Mouse (Mus musculus) granulocyte monocyte progenitor cell, adult 5-6 weeks (primary cell): ENCODE measurements at regions not wholly inside any gene's neighbourhood (a gene's known extent, or its start where the extent isn't known, plus 50 kb on each side); places are given as distances from the start of the nearest gene placed in this dataset.
A peak's percentile ranks its signal among the peaks of the same experiment; 100 is the strongest.
"Not testable (repeated sequence)": the region's sequence is repeated elsewhere in the genome, so short reads cannot be mapped to it uniquely, and the experiment has no call there.

Experiments used
- ATAC-seq: replicated peaks from 2 replicates; pipeline ENCODE4 v1.8.0; 2016; ENCODE audit warnings: mild to moderate bottlenecking, moderate TSS enrichment, inconsistent platforms; ENCODE audit not compliant: poor library complexity, severe bottlenecking

DNA sequence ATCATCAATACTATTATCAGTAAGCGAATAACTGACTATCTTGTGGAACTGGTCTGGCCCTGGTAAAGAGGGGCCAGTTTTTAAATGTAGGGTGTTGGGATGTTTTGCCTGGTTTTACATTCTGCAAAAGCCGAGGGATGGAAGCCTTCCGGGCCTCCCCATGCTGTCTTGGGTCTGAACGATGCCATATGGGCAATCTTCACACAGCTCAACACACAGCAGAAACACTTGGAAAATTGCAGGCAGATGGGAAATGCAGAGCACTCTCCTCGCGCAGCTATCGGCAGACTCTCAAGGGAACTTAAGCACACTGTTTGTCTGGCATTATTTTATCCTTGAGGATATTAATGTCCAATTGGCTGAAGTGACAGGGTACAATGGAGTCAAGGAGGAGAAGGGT lies 129.3 kb upstream of the Lnx1 start:
- ATAC-seq, result no peak

DNA sequence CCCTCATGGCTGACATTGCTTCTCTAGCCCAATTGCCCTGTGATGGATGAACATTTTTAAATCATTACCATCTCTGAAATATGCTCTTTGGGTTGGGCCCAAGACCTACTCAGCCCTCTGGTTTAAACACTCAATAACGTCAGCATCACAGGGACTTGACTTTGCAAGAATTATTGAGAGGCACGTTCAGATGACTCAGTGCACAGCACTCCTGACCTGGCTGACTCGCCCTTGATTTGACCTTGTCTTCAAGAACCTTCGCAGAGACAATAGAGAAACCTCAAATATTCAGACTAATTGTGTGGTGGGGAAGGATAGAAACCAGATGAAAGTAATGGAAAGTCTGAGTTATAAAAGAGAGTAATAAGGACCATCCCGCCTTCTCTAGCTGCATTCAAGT lies 127.9 kb upstream of the Lnx1 start:
- ATAC-seq, result no peak

DNA sequence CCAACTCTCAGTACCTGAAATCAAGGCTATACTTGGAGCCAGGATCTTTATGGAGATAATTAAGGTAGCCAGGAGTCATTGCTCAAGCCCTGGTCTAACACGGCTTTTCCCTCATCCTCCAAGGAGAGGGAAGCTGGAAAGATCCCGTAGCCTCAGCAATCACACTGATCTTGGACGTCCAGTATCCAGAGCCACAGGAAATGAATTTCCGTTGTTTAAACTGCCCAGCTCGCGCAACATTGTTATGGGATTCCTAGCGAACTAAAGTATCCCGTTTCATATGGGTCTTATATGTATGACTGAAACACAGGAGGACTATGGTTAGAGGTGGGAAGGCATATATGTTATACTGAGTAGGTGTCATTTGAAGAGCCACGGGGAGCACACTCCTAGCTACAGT lies 126.3 kb upstream of the Lnx1 start:
- ATAC-seq, result no peak

DNA sequence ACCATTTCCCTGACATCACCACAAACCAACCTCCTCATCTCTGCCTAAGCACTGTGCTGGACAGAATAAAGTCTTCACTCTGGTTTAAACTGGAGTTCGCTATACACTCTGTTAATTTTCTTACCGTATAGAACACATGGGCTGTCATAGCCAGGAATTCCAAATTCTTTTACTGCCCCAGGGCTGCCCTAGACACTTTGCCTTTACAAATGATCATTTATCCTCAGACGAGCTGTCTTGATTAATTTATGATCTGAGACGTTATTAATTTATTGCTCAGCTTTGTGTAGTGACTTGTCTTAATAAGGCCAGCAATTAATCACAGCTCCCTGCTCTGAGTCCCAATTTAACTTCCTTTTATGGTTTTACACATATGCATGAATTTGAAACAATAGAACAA lies 125.2 kb upstream of the Lnx1 start:
- ATAC-seq, result no peak

DNA sequence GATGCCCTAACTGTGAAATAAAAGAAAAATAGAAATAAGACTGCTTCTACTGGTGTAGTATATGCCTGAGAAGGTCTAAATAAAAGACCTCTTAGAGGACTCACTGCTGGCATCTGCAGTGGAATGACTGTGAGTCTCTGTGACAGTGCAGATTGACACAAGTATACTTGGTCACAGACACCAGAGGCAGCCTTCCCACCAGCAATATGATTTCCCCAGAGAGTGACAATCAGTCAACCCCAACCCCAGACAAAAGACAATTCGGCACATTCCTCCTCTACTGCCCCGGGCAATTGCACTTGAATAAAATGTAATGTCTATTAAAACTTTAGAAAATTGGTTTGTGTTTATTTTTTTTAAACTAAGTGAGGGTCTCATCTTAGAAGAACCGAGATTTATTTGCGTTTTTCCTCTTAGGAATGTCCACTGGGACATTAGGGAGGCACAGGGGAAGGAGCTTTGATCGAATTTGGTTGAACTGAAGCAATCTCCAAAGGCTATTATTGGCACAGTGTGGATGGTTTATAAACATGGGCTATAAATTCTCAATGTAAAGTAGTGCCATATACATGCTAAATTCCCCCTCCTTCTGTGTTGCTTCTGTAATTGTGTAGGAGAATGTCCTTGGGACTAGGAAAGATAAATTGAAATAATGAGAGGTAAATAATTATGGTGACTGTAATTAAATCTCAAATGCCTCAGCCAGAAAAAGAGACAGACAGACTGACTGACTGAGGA lies 123.0 kb upstream of the Lnx1 start:
- no peak for ATAC-seq

DNA sequence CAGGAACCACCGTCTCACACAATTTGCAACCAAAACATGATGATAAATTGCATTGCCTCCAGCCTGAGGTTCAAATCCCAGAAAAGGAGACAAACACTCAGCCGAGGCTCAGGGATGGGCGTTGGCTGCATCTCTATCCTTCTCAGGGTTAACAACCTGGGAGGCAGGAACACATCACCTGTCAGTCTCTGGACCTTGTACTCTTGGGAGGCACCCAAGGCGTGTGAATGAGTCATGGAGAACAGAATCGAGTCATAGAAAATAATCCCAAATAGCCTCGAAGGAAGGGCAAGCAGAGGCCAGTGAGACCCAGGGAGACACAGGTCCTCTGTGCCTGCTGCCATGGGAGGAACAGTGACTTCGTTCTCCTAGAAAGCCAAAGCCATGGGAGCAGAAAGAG lies 121.0 kb upstream of the Lnx1 start:
- ATAC-seq, result no peak

DNA sequence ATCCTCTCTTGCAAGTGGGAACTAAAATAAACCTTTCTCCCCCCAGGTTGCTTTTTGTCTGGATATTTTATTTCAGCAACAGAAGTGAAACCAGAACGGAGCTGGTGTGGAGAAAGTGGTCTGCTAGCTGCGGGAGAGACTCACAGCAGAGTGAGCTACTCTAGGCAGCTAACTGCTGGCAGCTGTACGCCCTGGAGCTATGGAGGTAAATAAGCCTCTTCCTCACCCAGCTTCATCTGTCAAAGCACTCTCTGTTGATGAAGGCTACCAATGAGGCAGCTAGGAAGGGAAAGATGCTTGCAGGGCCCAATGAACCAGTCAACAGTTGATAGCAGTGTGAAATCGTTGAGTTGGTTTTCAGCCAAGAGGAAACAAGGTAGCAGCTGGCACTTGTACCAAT lies 119.3 kb upstream of the Lnx1 start:
- no peak for ATAC-seq

DNA sequence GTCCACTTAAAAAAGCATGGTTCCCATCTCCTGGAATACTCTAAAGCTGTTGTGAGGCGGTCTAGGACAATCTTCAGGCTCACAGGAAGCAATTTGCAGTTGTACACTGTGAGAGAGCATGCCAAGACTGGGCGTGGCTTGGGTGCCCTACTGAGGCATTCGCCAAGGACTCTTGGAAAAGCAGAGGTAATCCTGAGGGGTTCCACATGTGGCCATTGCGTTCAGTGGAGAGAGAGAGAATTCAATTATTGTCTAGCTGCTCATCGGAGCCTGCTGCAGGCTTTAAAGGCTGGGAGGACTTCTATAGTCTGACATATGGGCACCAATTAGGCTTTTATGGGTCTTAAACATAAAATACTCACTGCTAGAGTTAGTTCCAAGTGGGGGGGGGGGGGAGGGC lies 113.8 kb upstream of the Lnx1 start:
- no peak for ATAC-seq

DNA sequence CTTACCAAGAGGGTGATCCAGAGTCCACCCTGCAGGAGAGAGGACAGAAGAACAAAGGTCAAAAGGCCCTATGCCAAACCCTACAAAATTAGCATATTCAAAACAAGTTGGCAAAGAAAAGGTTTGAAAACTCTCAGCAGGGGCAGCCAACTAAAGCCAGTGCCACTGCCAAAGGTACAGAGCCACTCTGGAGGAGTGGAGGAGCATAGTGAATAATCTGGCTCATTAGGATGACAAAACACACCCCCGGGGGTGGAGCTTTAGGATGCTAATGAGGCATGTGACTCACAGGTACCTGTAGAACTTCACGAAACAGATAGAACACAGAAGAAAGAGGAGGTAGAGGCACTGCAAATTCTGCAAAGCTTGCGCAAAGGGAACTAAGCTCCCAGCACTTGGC lies 110.7 kb upstream of the Lnx1 start:
- ATAC-seq, result no peak

DNA sequence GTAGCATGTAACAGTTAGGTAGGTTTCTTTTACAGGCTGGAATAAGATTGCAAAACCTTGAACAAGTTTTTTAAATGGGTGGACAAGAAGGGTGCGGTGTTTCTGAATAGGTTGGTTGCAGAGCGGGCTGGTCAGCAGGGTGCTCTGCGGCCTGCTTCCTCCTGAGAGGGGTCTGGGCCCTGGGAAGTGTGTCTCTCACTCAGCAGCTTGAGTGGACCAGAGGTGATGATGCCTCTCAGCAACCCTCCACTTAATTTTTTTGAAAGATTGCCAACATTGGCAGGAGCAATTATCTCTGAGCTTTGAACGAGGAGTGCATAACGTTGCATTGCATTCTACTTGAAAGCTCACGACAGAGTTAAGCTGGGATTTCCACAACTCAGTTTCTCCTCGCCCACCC lies 108.3 kb upstream of the Lnx1 start:
- ATAC-seq, result no peak

DNA sequence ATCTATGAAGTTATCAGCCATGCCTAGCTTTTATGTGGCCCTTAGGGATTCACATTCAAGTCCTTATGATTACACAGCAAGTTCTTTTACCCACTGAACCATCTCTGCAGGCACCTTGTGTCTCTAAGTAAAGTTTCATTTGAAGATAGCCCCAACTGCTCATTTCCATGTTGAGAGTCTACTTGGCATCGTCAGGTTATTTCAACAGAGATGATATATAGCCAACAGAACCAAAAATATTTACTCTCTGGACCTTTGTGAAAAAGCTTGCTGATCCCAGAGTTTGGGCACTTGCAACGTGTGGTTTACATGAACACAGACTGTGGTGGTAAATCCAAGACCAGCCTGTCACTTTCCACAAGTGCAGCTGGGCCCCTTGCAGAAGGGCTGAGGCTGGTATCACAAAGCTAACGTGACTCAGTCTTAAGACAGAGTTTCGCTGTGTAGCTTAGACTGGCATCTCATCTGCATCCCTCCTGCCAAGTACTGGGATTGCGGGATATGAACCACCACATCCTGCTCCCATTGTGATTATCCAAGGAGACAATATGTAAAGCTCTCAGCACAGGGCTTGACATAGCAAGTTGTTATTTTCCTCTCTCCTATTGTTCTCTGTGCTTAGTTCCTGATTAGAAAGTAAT lies 105.0 kb upstream of the Lnx1 start:
- no peak for ATAC-seq

DNA sequence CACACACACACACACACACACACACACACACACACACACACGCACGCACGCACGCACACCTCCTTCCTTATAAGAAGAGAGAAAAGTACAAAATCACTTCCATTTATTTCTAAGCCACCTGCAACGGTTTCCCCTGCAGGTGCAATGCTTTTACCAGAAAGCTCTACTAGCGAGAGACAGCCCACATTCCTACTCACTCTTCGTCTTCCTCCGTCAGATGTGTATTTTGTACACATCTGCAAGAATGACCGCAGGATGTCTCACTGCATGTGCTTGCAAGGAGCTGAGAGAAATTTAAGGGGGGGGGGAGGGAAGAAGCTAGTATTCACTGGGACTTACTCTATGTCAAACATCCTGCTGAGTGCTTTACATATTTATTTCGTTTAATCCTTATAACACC lies 99.2 kb upstream of the Lnx1 start:
- ATAC-seq, result no peak

DNA sequence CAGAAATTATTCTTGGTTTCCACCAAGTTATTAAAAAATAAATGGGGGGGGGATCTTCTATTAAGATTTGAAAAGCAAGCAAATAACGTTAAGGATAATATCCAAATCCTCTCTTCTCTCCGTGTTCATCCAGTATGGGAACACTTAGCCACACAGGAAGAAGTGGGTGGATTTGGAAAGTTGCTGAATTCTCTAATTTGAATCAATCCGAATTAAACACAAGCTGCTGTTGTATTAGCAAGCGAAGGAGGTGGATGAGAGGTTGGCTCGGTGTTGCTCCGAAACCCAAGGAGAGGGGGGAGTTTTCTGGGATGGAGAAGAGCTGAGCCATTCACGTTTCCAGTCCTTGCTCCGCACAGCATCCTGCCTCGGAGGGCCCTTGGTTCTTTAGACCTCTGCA lies 97.6 kb upstream of the Lnx1 start:
- ATAC-seq, result no peak

DNA sequence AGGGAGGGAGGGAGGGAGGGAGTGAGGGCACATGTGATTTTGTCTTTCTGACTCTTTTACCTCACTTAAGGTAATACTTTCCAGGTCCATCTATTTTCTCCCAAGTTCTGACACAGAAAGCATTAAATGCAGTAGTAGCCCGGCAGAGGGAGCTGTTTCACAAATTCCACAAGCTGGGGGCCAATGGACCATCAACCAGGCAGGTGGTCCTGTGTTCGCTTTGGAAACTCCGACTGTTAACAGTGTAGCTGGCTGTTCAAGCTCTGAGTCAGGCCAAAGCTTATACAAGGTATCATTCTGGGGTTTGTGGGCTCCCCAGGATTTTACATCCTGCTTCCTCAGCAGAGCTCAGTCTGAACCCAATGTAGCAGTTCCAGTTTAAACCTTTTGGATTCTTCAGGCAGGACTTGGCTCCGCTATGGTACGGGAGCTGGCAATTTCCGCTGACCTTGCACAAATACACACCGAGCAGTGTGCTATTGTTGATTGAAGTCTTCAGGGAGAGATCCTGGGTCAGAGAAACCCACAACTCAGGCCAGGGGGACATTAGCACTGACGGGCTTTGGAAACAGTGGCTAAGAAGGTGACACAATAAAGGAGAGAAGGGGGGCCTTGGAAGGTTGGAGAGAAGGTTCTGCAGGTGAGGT lies 93.8 kb upstream of the Lnx1 start:
- peak; percentile 27; the same call in 1 of the 2 replicates for ATAC-seq

DNA sequence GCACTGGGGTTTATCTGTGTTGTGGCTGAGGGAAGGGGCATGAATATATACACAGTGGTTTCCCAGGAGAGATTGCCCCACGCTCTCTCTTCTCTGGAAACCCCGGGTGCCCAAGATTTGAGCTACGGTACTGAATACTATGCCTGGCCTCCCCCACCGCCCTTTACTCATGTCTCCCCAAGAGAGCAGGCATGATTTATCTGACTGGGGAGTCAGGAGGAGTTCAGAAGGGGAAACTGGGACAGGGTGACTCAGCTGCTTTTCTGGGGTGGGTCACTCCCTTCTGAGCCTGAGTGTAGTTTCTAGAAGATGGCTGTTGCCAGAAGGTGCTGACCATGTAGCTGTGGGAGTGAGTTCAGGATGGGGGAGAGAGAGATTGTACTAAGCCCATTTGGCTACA lies 92.0 kb upstream of the Lnx1 start:
- ATAC-seq, result no peak

DNA sequence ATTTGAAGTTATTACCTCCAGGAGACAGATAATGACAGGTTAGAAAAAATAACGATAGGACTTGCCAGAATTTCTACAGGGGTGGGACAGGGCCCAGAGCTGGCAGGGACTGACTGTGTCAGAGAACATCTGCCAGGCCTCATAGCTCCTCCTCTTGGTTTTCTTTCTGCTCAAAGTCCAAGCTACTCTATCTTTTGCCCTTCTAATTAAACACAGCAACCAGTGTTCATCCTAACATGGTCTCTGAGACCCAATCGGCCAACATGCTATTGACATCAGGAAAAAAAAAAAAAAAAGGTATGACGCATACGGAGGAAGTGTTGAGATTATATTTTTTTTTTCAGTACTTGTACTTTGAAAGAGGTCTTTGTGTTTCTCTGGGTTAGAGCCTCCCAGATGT lies 90.7 kb upstream of the Lnx1 start:
- no peak for ATAC-seq

DNA sequence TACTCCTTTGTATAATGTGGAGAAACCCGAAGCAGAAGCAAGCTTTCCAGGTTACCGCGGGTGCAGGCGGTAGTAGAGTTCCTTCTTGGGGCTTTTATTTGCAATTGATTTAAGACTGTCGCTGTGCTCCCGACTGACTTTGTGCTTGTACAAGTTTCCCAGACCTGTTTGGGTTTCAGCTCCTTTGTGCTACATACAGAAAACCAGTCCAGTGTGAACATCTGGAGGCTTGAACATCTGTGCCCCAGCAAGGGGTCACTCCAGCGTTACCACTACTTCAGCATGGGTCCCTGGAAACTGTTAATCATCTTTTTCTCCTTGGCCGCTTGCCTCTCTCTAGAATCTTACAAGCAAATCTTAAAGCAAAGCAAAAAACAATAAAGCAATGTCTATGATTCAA lies 90.2 kb upstream of the Lnx1 start:
- no peak for ATAC-seq

DNA sequence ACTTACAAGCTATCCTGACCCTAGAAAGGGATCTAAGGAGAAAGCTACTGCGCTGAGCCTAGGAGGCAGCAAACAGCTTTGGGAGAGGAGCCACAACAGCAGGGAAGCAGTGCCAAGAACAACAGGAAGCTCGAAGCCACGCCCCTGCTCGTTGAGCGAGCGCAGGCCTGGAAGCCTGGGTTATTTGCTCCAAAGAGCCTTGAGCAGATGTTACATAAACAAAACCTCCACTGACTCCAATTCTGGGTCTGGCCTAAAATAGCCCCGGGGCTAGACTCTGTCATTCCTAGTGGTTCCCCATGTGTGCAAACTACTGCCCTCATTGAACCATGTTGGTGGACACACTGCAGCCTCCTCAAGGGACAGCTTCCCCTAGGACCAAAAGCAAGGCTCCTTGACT lies 89.6 kb upstream of the Lnx1 start:
- ATAC-seq, result peak; percentile 42; the same call in 1 of the 2 replicates

DNA sequence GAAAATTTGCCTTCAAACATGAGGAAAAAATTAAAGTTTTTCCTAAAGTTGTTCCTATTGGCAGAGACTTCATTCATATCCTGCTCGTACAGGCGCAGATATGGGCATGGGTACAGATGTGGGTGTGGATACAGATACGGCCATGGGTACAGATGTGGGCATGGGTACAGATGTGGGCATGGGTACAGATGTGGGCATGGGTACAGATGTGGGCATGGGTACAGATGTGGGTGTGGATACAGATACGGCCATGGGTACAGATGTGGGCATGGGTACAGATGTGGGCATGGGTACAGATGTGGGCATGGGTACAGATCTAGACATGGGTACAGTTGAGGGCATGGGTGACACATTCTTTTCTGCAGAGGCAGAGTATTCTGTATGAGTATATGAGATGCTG lies 87.8 kb upstream of the Lnx1 start:
- not testable (repeated sequence) for ATAC-seq

DNA sequence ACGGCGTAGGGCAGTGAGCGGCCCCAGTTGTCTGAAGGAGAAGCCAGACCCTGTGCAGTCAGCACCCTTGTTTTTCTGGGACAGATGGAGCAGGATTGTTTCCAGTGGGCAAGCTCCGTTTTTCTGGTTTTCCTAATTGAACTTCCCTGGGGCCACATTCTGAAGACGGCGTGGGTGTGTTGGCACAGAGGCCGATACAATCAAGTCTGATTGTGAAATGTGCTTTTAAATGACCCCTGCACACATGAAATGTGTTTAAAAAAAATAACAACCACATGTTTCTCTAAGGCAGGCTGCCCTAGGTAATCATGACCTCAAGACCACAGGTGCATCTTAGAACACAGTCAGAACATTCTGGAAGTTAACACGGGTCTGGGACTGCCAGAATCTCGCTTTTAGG lies 81.2 kb upstream of the Lnx1 start:
- ATAC-seq, result no peak

DNA sequence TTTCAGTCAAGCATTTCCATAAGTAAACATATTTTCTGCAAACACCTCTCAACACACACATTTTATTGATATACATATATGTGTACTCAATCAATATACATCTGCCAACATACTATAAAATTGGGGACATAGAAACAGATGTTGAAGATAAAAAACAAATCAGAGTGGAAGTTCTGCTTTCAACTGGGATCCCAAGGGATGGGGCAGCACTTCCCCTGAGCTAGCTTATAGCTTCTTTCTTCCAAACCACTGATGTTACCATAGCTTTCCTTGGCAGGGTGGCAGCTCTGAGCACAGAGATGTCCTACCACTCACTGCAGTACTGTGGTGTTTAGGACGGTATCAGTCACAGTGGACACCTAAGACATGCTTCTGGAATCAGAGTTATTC lies 75.4 kb upstream of the Lnx1 start:
- no peak for ATAC-seq
